Mouse (Mus musculus) C2C12 (cell line): ENCODE results near the gene Rhbdl1. TPM values are rescaled to one million over a fixed set of nuclear protein-coding genes. Genes with fewer than 3 reads are reported as not detected.
A peak's percentile ranks its signal among the peaks of the same experiment; 100 is the strongest.

Experiments used
- H3K27me3 ChIP-seq: one replicate; pipeline ENCODE4 v1.6.1; 2011; ENCODE audit not compliant: control insufficient read depth, insufficient read depth, insufficient read length
- H3K36me3 ChIP-seq: one replicate; pipeline ENCODE4 v1.6.1; 2011; ENCODE audit not compliant: control insufficient read depth, insufficient read depth
- H3K4me3 ChIP-seq: one replicate; pipeline ENCODE4 v1.5.1; 2011; ENCODE audit warnings: mild to moderate bottlenecking, control low read depth; ENCODE audit not compliant: poor library complexity, insufficient read depth, severe bottlenecking
- H3K79me2 ChIP-seq: one replicate; pipeline ENCODE4 v1.6.1; 2011; ENCODE audit not compliant: control insufficient read depth, insufficient read depth
- H3K79me3 ChIP-seq: one replicate; pipeline ENCODE4 v1.6.1; 2011; ENCODE audit warnings: low read depth, control low read depth
- H3ac ChIP-seq: one replicate; pipeline ENCODE3; 2011; ENCODE audit warnings: low read depth; ENCODE audit not compliant: control insufficient read depth, insufficient read length
- CEBPB ChIP-seq: IDR thresholded peaks from one replicate; pipeline ENCODE4 v1.6.1; 2011; ENCODE audit warnings: low read depth, mild to moderate bottlenecking, control low read depth, moderate library complexity
- CTCF ChIP-seq: IDR thresholded peaks from one replicate; pipeline ENCODE4 v1.5.1; 2011; ENCODE audit not compliant: control insufficient read depth, insufficient read depth, insufficient read length
- FOSL1 ChIP-seq: IDR thresholded peaks from one replicate; pipeline ENCODE4 v1.8.0; 2011; ENCODE audit warnings: mild to moderate bottlenecking, low read length; ENCODE audit not compliant: poor library complexity, insufficient read depth, severe bottlenecking
- MAX ChIP-seq: IDR thresholded peaks from one replicate; pipeline ENCODE4 v1.6.1; 2011; ENCODE audit warnings: mild to moderate bottlenecking, control low read depth
- MYOD1 ChIP-seq: IDR thresholded peaks from one replicate; pipeline ENCODE4 v1.6.1; 2011; ENCODE audit warnings: low read depth; ENCODE audit not compliant: control insufficient read depth, insufficient read length
- MYOG ChIP-seq: IDR thresholded peaks from one replicate; pipeline ENCODE4 v1.6.1; 2011; ENCODE audit not compliant: control insufficient read depth, insufficient read length; ENCODE audit errors: extremely low read depth
- USF1 ChIP-seq: IDR thresholded peaks from one replicate; pipeline ENCODE4 v1.6.1; 2011; ENCODE audit warnings: low read depth, mild to moderate bottlenecking, control low read depth, moderate library complexity
- polyA plus RNA-seq: library from polyadenylated mRNA; unstranded; fragments of >200 nt; fragmentation: generic; extraction: Trizol; gene quantifications from one replicate; pipeline ENCODE4 v1.2.1, GENCODE M21; 2012; ENCODE audit warnings: missing spikeins

Rhbdl1 gene
- polyA plus RNA-seq, 1 experiment: 0.40 TPM

GRCm38 (mm10) chr17:25863681-25864080 lies 26.6 kb upstream of the Rhbdl1 start:
- no peak for TF ChIP-seq MYOD1
- no peak for TF ChIP-seq USF1
- TF ChIP-seq MAX: no peak
- no peak for TF ChIP-seq CTCF
- TF ChIP-seq CEBPB: no peak
- no peak for TF ChIP-seq FOSL1
- TF ChIP-seq MYOG: no peak
- H3K36me3 ChIP-seq: no peaks in the 10 kb centered on the region
- H3K4me3 ChIP-seq: no peak overlapping the region
- no peaks in the 10 kb centered on the region for H3K79me3 ChIP-seq
- no peak overlapping the region for H3ac ChIP-seq
- H3K79me2 ChIP-seq: peaks cover 9% of the 10 kb centered on the region
- H3K27me3 ChIP-seq: no peaks in the 10 kb centered on the region

DNA sequence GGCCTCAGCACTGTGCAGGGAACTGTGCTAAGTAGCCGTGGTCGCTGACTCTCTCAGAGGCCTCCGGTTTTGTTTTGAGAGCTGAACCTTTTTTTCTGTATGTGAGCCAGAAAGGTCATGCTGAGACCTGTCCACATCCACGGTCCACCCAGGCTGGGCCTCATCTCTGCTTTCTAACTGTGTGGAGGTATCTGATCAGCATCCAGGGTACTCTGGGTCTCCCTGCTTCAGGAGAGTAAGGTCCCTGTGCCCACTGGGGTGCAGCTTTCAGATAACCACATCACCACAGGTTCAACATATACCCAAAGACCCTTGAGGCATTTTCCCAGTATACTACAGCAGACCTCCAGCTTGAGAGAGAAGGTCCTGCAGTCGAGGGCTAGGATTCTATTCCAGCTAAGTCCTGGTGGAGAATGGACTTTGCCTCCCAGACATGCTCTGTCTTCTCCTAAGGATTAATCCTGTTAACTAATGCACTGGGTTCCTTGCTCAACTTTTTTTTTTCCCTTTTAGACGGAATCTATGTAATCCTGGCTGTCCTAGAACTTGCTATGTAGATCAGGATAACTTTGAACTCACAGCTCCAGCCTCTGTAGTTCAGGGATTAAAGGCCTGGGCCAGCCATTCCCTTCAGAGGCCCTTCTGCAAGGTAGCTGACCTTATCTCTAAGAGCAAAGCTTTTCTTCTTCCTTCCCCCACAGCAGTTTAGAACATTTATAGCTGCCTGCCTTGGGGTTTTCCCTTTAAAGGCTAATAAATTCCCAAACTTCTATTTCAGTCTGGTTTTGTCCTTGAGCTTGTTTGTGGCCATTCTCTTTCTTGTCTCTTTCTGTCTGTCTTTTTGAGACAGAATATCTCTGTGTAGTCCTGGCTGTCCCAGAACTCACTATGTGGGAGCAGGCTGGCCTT lies 24.9 kb upstream of the Rhbdl1 start:
- TF ChIP-seq MAX: no peak
- TF ChIP-seq CEBPB: no peak
- peak overlapping the region; percentile 43 for H3K4me3 ChIP-seq
- no peaks in the 10 kb centered on the region for H3K36me3 ChIP-seq
- H3K27me3 ChIP-seq: no peaks in the 10 kb centered on the region
- peak overlapping the region; percentile 81 for H3ac ChIP-seq
- no peaks in the 10 kb centered on the region for H3K79me2 ChIP-seq
- H3K79me3 ChIP-seq: no peaks in the 10 kb centered on the region

DNA sequence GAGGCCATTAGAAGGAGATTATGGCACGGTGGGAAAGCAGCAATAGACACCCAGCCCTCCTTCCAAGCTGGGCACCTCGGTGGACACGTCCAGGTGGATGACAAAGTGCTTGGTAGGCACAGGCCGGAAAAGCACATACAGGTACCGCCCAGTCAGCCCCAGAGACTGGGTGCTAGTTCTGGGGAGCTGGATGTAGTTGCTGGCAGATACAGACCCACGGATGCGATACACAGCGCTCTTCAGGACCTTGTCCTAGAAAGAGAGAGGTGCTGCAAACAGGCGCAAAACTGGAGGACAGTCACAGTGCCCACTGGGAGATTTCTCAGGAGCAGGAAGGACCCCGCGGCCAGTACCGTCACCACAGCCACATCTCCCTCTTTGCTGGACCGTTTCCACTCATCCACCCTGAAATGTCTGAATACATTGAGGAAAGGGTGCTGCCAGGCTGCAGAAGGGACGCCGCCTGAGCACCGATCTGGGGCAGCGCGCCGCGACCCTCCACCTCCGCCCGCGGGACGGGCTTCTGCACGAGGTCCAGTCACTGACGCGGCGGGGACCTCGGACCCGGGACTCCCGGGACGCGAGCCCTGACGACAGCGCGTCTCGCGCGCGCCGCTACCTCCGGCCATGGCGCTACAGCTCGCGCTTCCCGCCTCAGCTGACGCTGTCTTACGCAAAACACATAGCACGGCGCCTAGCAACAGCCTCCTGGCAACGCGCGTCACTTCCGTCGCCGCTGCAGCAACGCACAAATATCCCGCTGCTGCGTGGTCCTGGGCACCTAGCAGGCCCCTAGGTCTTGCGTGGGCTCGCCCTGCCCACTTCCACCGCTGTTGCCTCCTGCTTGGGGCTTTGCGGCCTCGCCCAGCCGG lies 24.0 kb upstream of the Rhbdl1 start, which contains the start of gene Wdr90:
Wdr90 (minus strand) TSS at position 670 of the 872 bp plus-strand sequence.
- Histone ChIP-seq H3K79me3 (no peaks in the 10 kb centered on the region), H3K27me3 (no peaks in the 10 kb centered on the region), H3K79me2 (no peaks in the 10 kb centered on the region), H3K4me3 (peak within 1 kb of the TSS; percentile 43), H3K36me3 (no peaks in the 10 kb centered on the region), H3ac (peak within 1 kb of the TSS; percentile 81)
- TF ChIP-seq MAX: peak; percentile 63
- TF ChIP-seq MYOG: no peak
- TF ChIP-seq CEBPB: peak; percentile 83
- peak; percentile 28 for TF ChIP-seq USF1
- TF ChIP-seq MYOD1: no peak
- no peak for TF ChIP-seq FOSL1
- TF ChIP-seq CTCF: no peak

DNA sequence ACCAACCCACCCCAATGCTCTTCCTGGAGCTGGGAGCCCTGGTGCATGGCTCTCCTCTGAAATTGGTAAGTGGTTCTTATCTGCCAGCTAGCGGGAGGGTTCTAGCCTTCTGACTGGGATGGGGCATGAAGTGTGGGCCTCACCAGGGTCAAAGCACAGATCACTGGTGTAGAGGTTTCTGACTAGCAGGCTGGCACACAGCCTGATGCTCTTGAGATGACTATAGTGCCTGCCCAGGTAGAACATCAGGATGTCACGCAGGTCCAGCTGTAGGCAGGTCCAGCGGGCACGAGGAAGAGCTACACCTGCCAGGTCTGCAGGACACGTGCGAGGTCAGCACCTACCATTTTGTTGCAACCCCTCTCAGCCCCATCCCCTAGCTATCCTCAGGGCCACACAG lies 23.1 kb upstream of the Rhbdl1 start:
- TF ChIP-seq MYOG (no peak), FOSL1 (no peak), MAX (no peak), CTCF (no peak), USF1 (no peak), CEBPB (no peak), MYOD1 (no peak)
- H3ac ChIP-seq: no peak overlapping the region
- peak overlapping the region; percentile 43 for H3K4me3 ChIP-seq
- H3K79me3 ChIP-seq: no peaks in the 10 kb centered on the region
- H3K79me2 ChIP-seq: no peaks in the 10 kb centered on the region
- no peaks in the 10 kb centered on the region for H3K27me3 ChIP-seq
- no peaks in the 10 kb centered on the region for H3K36me3 ChIP-seq

DNA sequence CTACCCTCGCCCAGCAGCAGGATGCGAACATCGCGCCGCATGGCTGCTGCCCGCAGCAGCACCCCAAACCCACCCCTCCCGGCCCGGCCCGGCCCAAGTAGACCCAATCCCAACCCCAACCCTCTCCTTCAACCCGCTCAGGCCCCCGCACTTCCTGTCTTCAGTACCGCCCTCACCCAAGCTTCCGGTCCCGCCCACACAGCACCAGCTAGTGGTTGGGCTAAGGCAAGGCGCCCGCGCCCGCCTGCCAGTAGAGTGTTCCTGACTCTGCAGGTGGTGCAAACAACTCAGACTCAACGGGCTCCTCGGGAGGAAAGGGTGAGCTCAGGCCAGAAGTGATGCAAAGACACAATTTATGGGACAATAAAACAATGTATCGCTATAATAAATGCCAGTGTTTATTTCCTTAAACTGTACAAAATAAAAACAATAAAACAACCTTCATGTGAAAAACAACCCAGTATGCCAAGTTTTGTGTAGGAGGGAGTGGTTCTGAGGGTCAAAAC lies 7.4 kb upstream of the Rhbdl1 start, which contains the start of gene Rhot2:
Rhot2 (minus strand) TSS at position 456 of the 506 bp plus-strand sequence.
- TF ChIP-seq CTCF (no peak), USF1 (no peak)
- H3K36me3 ChIP-seq: peaks cover 26% of the 10 kb centered on the region
- H3ac ChIP-seq: peak within 1 kb of the TSS; percentile 99
- peaks cover 5% of the 10 kb centered on the region for H3K79me3 ChIP-seq
- H3K27me3 ChIP-seq: no peaks in the 10 kb centered on the region
- H3K79me2 ChIP-seq: peaks cover 23% of the 10 kb centered on the region
- H3K4me3 ChIP-seq: peak within 1 kb of the TSS; percentile 72
